9 mouse cellular contexts compared by ENCODE assay signal in the genomic region with DNA sequence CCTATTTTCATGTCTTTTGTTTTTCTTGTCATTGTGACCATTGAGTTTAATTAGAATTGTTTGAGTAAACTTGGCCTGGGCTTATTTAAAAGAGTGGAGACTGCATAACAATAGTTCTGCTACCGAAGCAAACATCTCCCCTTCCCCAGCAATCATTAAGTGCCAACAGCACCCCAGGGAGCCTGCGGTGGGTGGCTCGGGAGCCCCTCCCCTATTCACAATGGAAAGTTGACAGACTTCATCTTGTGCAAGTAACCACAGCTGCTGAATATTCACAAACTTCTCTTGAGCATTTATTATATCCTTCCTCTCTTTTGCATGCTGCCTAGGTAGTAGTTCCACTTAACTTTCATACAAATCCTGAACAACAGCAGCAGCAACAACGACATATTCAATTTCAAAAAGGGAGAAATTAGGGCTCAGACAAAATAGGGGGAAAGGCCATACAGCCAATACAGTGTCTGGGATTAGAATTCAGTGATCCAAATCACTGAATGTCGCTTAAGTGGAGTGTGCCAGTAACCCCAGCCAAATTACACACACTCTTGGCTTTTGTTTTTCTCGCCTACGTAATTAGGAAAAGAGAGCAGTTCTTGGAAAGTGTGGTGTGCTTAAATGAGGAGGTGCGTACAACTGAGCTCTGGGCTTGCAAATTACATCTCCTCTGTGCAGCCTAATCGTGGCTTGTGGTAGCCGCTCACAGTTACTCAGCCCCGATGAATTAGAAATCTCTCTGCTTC. TPM values are rescaled to one million over a fixed set of nuclear protein-coding genes. Genes with fewer than 3 reads are reported as not detected.
A peak's percentile ranks its signal among the peaks of the same experiment; 100 is the strongest.
DNase-seq lines count a peak whose midpoint lies in the region; ATAC-seq and TF ChIP-seq lines count a peak whose summit lies in the region.
"Had no signal": no experiment of that assay in that cellular context is flagged by ENCODE, and none has a peak within 500 bp of the region (broad histone marks: within the 10 kb centered on the region; RNA-seq: fewer than 3 reads in every experiment).

No protein-coding gene starts in this region.

- no peak for TF ChIP-seq EP300 in liver, postnatal 0 days (IDR thresholded peaks at IDR 0.05; ENCODE audit: low read depth)

- H3K27me3 ChIP-seq in liver, adult 2 months (ENCODE audit: control insufficient read depth, insufficient read depth, low read length), result no peaks in the 10 kb centered on the region; the same call in 1 of the 2 replicates
- no peaks in the 10 kb centered on the region for H3K27me3 ChIP-seq in liver, postnatal 0 days (ENCODE audit: insufficient read depth, low read length)
- no peaks in the 10 kb centered on the region for H3K27me3 ChIP-seq in midbrain, postnatal 0 days (ENCODE audit: insufficient read depth, low read length)

- DNase-seq in cerebellum, postnatal 10 days, result peak; percentile 45 to 50
- DNase-seq in cerebellum, adult 9-11 months, result no peak
- DNase-seq in liver, adult 2 months (ENCODE audit: extremely low read depth, low read depth, low spot score), result peak; percentile 94
- no peak for DNase-seq in liver, postnatal 0 days
- DNase-seq in kidney, postnatal 14 days, result peak; percentile 25
- DNase-seq in midbrain, postnatal 0 days (ENCODE audit: low spot score), result peak; percentile 54
- no peak for DNase-seq in right cerebral cortex, adult 2 months (ENCODE audit: low spot score in 2 of 2)
- DNase-seq in cerebellum, adult 18-20 months, result no peak

- H3K4me2 ChIP-seq in liver, postnatal 0 days (ENCODE audit: low read depth, low read length), result no peak overlapping the region
- H3K4me2 ChIP-seq in midbrain, postnatal 0 days (ENCODE audit: low read depth, low read length, poor library complexity, severe bottlenecking), result no peak overlapping the region

- H3K27ac ChIP-seq in liver, adult 2 months (replicated peaks; ENCODE audit: insufficient read depth, low read depth, low read length), result no peak overlapping the region; the same call in 1 of the 2 replicates
- no peak overlapping the region for H3K27ac ChIP-seq in liver, postnatal 0 days (ENCODE audit: low read depth)
- H3K27ac ChIP-seq in midbrain, postnatal 0 days (ENCODE audit: low read depth, low read length), result no peak overlapping the region

- WGBS in liver, adult 2 months, result 12% methylated on average over 11 of the region's 11 CpGs
- WGBS in liver, postnatal 0 days (ENCODE audit: insufficient replicate concordance), result 49% methylated on average over 11 of the region's 11 CpGs
- WGBS in midbrain, postnatal 0 days, result 21% methylated on average over 11 of the region's 11 CpGs

- peaks cover 14% of the 10 kb centered on the region for H3K4me1 ChIP-seq in liver, adult 2 months (ENCODE audit: control insufficient read depth, insufficient read depth, low read length)
- H3K4me1 ChIP-seq in liver, postnatal 0 days (ENCODE audit: insufficient read depth), result no peaks in the 10 kb centered on the region
- no peaks in the 10 kb centered on the region for H3K4me1 ChIP-seq in midbrain, postnatal 0 days (ENCODE audit: insufficient read depth, low read length)
- H3K4me1 ChIP-seq: megakaryocyte, embryonic 14.5 days had no signal

- no peaks in the 10 kb centered on the region for H3K36me3 ChIP-seq in liver, adult 2 months (ENCODE audit: control insufficient read depth, insufficient read depth, low read length)
- no peaks in the 10 kb centered on the region for H3K36me3 ChIP-seq in liver, postnatal 0 days (replicated peaks; ENCODE audit: insufficient read depth, low read length)
- no peaks in the 10 kb centered on the region for H3K36me3 ChIP-seq in midbrain, postnatal 0 days (ENCODE audit: insufficient read depth, low read length)

- H3K79me2 ChIP-seq in liver, adult 2 months (ENCODE audit: control insufficient read depth, insufficient read depth, low read length), result no peaks in the 10 kb centered on the region

- no peak overlapping the region for H3K4me3 ChIP-seq in liver, adult 2 months (ENCODE audit: insufficient read depth, low read depth, low read length)
- H3K4me3 ChIP-seq in liver, postnatal 0 days (ENCODE audit: low read depth, low read length), result no peak overlapping the region
- no peak overlapping the region for H3K4me3 ChIP-seq in midbrain, postnatal 0 days (ENCODE audit: low read depth, low read length)
- H3K4me3 ChIP-seq: megakaryocyte, embryonic 14.5 days had no signal

- no peak for TF ChIP-seq POLR2A in liver, adult 2 months (IDR thresholded peaks at IDR 0.05; ENCODE audit: extremely low read depth, insufficient read depth, low read length)

- no peaks in the 10 kb centered on the region for H3K9me3 ChIP-seq in liver, postnatal 0 days (ENCODE audit: low read length)
- no peaks in the 10 kb centered on the region for H3K9me3 ChIP-seq in midbrain, postnatal 0 days (ENCODE audit: low read length)
- H3K9me3 ChIP-seq: megakaryocyte, embryonic 14.5 days had no signal

- TF ChIP-seq CTCF in liver, adult 2 months (IDR thresholded peaks at IDR 0.05; ENCODE audit: low read depth, low read length), result no peak
- TF ChIP-seq CTCF in liver, postnatal 0 days (IDR thresholded peaks at IDR 0.05; ENCODE audit: low read depth), result no peak
- no peak for TF ChIP-seq CTCF in midbrain, postnatal 0 days (IDR thresholded peaks at IDR 0.05)

- ATAC-seq in liver, postnatal 0 days, result no peak
- no peak for ATAC-seq in midbrain, postnatal 0 days (ENCODE audit: low FRiP score)

- no peak overlapping the region for H3K9ac ChIP-seq in liver, adult 2 months (ENCODE audit: low read depth, low read length)
- H3K9ac ChIP-seq in liver, postnatal 0 days (replicated peaks), result no peak overlapping the region
- H3K9ac ChIP-seq in midbrain, postnatal 0 days (replicated peaks; ENCODE audit: low read length, poor library complexity, severe bottlenecking), result no peak overlapping the region

RNA-seq across cellular contexts. Expression of a gene that starts 15.4 kb away (rescaled TPM):
- total RNA-seq in liver, adult 2 months (2014; rRNA removed), result not detected in 2 replicates
- not detected in 2 replicates for polyA plus RNA-seq in liver, adult 2 months (2012; rRNA removed)
- polyA plus RNA-seq in liver, postnatal 0 days (2015; fragmentation: Nextera tagmentation; extraction: Ambion mirVana), result not detected in 2 replicates
- not detected in 2 replicates for total RNA-seq in midbrain, postnatal 0 days (2014; rRNA removed)
- polyA plus RNA-seq in midbrain, postnatal 0 days (2015; fragmentation: Nextera tagmentation; extraction: Ambion mirVana), result not detected in 2 replicates

Comparison
In these comparisons a context has a peak if more than half of its experiments do, and no peak if none do; other contexts are left out.
1. DNase-seq: peak in cerebellum, postnatal 10 days (2 of 2), liver, adult 2 months (single experiment), kidney, postnatal 14 days (single experiment) and midbrain, postnatal 0 days (single experiment); none in cerebellum, adult 9-11 months (single experiment), liver, postnatal 0 days (single experiment), right cerebral cortex, adult 2 months (0 of 2) and cerebellum, adult 18-20 months (0 of 2).